Mouse (Mus musculus) small intestine, adult 2 months (tissue): Measurements from ENCODE around the gene 3110009E18Rik.

Source experiments
- CTCF ChIP-seq: fragments of 200-500 bp; IDR thresholded peaks from 2 replicates; pipeline ENCODE4 v1.5.1; 2012; ENCODE audit warnings: low read depth, mild to moderate bottlenecking, control low read depth, inconsistent platforms, low read length, moderate library complexity, mixed read lengths; ENCODE audit not compliant: insufficient replicate concordance, insufficient read length; ENCODE audit errors: extremely low read depth
- POLR2A ChIP-seq: fragments of 200-500 bp; IDR thresholded peaks from 2 replicates; pipeline ENCODE4 v1.6.1; 2012; ENCODE audit warnings: low read depth, mild to moderate bottlenecking, control low read depth, inconsistent platforms, low read length, moderate library complexity

GRCm38 (mm10) chr1:120236424-120236823, 115.4 kb downstream of the 3110009E18Rik start:
- TF ChIP-seq CTCF (no peak), POLR2A (no peak)
